Mouse (Mus musculus) kidney, adult 9 months (tissue): ENCODE results near the gene Pgpep1.

Experiments
- DNase-seq: peaks from one replicate; pipeline ENCODE4 v3.0.0; 2022

Pgpep1 gene

DNA sequence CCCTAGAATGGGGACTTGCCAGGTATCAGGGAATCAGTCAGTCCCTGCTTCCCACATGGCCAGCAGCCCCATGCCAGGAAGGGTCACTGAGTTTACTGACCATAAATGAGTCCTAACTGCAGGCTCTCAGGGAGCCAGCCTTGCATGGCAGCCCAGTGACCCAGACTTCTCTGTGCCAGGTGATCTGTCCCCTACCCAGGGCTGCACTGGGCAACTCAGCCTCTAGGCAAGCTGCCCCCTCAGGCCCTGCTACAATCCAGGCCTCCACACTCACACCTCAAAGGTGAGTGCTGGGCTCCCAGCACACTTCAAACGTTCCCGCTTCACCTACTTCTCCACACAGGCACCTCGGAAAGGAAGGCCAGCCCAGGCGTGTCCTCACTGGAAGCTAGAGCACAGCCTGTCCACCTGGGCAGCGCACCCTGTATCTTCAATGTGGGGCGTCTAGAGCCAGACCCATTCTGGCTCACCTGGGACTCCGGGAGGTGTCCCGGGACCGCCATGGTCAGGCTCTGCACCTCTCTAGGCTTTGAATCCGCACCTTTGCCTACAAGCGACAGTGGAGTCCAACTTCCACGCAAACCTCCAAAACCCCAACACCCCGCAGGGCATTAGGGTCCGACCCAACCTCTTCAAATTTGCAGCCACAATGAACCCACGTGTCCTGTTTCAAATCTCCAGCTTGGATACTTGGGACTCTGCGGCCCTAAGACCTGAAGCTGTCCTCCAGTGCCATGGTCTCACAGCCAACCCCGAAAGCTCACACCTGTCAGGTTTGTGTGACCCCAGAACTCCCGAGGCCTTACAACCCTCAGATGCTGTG, 53.2 kb downstream of the Pgpep1 start:
- DNase-seq, result no peak

DNA sequence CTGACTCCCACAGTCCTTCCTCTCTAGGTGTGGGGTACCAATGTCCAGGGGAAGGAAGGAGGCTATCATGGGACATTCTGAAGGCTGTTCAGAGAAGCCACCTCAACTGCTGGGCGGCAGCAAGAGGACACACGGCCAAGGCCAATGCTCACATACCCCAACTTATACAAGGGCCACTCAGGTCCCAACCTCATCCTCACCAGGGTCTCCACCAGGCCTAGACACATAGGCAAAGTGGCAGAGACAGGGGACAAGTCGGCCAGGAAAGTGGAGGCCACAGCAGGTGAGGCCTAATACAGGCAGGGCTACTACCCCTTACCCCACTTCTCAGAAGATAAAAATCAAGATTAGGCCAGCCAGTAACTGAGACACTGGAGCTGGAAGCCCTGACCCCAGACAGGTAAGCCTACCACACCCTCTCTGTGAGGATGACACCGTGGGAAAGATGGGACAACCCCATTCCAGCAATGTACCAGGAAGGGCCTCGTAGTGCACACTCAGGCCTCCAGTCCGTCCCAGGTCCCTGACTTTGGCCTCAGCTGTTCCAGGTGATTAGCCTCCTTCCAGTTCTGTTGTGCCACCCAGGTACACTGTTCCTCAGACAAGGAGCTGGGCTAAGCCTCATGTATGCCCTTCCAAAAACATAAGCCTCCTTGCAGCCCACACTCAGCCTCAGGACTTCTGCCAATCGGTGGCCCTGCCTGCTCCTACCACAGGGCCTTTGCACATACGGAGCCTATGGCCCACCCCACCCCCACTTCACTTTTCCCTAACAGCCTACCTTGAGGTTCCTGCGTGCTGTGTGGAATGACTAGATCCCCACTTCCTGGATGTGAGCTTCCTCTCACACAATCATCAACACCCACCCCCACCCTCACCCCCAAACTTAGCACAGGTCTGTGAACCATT, 54.1 kb downstream of the Pgpep1 start:
- DNase-seq, result no peak

DNA sequence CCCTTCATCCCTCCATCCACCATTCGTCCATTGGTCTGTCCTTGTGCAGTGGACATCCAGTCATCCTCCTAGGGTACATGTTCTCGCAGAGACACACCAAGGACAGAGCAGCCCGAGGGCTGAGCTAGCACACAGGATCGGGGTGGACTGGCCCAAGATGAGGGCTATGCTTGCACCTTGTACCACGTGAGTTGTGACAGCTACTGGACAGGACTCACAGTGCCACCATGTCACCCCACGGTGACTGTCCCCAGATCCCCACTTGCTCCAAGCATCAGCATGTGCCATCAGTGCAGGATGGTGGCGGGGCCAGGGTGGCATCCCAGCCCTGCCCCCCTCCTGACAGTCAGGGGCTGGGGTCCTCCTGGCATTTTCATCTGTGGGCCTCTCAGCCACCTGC, 55.6 kb downstream of the Pgpep1 start:
- no peak for DNase-seq

DNA sequence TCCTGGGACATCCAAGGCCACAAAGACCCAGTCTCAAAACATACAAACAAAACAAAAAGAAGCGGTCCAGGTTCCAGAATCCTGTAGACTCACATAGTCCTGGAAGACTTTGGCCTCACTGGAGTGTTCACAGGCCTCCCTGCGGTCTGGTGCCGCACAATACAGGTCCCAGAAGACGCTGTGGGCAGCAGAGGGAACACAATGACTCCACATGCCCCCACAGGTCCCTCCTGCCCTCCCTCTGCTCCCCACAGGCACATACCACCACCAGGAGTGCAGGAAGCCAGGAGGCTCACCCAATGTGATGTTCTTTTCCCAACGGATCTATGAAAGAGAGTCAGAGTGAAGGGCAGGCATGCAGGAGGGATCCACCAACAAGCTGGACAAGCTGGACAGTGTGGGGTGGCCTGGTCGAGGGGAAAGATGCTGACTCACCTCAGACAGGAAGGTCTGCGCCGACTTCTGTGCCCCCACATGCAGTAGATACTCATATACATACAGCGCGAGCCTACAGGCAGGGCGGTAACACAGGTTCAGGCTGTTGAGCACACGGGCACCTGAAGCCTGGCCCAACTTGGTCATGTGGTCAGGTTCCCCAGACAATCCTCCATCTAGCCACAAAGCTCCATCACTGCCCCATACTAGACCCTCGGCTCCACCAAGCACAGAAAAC, 57.9 kb downstream of the Pgpep1 start:
- DNase-seq, result no peak

DNA sequence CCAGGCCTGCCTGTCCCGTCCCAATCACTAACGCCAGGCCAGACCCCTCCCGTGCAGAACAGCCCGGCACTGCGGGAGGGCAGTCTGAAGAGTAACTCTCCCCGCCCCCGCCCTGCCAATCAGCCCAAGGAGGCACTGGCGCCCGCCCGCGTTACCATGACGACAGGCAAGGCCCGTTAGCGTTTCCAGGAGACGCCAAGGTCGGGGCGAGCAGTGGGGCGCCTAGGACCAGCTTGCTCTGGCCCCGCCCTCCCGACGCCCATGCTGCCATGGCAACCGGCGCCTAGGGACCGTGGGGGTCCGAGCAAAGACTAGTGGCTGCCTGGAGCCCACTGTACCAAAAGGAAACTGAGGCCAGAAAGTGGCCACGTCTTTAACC, 58.9 kb downstream of the Pgpep1 start:
- peak; percentile 84 for DNase-seq

DNA sequence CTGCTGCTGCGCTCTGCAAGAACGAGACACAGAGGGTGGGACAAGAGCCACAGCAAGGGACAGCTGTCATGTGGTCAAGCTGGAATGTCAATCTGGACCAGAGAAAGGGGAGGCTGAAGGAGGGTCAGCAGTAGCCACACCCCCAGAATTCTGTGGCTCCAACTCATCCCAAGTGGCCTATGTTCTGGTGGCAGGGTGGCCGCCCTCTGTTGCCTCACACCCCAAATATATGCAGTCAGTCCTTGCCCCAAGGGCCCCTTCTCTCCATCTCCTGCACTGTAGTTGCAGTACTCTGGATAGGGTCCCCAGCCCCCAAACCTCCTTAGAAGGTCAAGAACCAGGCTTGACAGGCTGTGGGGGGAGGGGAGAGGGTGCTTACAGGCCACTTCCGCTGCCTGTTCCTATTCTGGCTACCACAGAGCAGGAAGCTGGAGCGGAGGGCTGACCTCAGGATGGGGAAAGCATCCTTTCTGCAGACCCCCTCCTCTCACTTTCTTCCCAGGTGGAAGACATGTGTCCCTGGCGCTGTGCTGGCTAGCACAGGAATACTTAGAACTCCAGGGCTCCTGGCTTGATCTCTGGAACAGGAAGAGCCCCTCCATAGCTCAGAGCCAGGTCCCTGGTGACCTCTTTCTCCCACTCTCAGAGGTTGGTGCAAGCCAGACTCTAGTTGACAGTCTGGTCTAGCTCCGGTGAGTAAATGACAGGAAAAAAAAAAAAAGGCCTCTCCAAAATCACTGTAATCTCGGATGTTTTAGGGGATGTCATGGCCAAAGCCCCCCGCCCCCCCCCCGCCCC, 59.5 kb downstream of the Pgpep1 start:
- DNase-seq, result peak; percentile 66

DNA sequence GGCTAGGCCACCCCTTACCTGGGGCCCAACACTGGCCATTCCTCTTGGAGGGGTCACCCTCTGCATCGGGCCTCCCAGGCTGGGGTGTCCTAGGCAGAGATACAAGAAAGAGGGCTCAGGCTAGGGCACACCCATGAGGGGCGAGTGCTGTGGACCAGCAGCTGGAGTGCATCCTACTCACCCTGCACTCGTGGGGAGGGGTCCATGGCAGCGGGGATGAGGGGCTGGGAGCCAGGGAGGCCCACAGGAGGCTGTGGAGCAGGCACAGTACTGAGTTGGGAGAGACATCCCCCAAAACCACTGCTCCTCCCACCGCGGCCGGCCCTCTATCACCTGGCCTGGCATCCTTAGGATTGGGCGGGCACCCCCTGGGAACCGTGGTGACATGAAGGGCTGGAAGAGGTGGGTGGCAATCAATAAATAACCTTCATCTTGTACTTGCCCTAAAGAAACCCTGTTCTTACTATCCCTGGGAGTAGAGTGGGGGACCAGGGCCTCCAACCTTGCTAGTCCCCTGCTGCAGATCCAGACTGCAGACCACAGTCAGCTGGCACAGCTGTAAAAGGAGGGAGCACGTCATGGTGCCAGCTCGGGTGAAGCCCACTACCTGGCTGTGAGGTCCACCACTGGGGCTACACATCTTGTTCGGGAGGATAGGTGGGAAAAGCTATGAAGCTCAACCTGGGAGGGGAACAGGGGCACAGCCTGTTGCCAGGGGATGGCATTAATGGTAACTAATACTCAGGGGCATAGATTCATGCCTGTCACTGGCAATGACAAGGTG, 60.5 kb downstream of the Pgpep1 start:
- no peak for DNase-seq

DNA sequence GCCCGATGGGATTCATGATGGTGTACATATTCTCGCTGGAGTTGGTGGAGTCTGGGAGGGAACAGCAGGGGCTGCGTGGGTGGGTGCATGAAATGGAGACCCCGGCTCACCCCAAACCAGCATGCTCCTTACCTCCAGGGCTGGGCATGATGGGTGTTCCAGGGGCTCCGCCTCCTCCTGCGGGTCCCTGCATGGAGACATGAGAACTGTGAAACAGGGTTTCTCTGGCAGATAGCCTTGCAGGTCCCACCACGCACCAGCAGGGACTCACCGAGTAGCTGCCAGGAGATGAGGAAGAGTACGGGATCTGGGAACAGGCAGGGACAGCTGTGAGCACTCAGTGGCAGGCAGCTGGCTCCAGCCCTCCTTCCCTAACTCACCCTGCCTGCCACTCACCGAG, 61.5 kb downstream of the Pgpep1 start:
- no peak for DNase-seq

DNA sequence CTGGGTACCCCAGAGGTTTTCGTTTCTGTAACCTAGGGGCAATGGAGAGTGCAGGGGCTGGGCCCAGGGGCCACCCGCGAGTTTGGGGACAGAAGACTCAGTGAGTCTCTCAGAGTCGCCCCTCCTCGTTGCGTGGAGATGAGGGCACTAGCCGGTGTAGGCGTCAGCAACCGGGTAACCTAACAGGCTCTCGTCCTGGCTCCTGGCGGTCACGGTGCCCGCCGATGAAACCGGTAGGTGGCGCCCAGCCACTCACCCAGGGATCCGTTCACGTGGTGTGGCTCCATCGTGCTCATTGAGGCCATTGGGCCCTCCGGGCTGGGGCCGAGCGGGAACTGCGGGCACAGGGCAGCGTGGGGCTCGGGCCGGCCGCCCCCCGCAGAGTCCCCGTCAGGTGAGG, 61.9 kb downstream of the Pgpep1 start:
- peak; percentile 90 for DNase-seq

DNA sequence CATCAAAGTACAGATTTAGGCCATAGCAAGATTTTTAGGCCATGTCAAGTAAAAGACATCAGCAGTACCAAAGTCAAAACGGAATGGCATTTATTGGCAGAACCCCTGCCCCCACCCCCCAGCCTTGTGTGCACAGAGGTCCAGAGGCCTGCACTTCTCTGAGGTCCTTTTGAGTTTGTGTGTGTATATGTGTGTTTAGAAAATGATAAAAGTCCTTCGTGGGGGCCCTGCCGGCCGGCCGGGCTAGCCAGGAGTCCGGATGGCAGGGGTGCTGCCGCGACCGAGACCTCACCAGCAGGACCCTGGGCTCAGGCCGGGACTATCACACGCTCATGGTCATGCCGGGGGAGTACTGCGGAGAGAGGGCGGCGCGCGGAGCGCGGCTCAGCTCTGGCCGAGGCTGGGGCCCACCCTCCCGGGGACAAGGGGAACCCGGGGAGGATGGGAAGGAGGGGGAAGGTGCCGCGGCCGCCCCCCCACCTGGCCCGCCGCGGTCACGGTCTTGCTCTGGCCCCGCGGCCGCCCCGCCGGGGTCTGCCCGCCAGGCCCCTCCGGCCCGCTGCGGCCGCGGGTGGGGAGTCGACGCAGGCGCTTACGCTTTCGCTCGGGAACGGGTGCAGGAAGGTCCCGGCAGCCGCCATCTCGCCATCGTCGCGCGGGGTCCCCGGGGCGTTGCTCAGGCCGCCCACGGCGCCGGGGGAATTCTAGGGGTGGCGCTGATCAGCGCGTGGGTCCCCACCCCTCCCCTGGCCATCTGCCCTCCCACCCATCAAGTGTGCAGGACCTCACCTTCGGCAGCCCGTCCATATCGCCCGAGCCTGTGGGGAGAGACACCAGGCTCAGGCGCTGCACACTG, 62.5 kb downstream of the Pgpep1 start:
- no peak for DNase-seq

DNA sequence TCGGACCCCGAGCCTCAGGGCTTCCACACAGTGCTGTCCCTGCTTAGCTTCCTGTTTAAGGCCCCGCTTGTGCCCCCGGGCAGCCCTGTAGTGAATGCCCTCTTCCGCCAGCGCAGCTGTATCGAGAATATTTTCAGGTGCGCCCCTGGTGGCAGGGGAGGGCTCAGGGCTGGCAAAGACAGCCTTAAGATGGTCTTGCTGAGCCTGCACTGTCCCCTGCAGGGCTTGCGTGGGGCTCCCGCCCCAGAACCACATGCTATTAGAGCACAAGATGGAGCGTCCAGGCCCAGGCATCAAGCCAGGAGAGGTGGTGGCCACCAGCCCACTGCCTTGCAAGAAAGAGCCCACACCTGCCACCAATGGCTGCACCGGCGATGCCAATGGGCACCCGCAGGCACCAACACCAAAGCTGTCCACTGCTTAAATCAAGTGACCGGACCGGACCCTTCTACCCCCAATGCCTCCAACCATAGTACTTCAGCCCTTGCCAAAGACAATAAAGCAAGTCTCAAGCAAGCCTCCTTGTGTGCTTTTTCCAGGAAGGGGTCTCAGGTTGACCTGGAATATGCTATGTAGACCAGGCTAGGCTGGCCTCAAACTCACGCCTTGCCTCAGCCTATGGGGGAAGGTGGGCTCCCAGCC, 63.3 kb downstream of the Pgpep1 start:
- DNase-seq, result no peak
